Mouse (Mus musculus): ENCODE measurements around the gene Tagap1. TPM values are rescaled to one million over a fixed set of nuclear protein-coding genes. Genes with fewer than 3 reads are reported as not detected.
"Not testable (repeated sequence)": the region's sequence is repeated elsewhere in the genome, so short reads cannot be mapped to it uniquely, and the experiment has no call there.

The Tagap1 gene
- total RNA-seq, 2 experiments from 2014 or later, result 7.7 to 8.1 TPM

DNA sequence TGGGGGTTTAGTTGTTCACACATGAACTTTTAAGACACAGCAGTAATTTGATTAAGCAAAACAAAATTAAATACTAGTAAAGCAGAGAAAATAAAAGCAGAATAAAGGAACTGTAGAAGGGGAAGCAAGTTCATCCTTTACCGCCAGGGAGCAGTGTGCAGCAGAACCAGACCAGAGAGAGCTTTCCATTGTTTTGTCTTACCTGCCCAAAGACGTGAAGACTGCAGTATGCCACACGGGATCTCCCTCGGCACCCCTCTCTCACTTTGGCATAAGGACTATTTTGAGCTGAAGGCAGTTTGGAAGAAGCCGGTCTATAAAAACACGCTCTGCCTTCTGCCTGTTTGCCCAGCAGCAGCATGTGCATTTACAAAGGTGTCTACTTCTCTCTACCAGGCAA is 4.4 kb upstream of the Tagap1 start:
- intact Hi-C loops (cut with DNase I); DNase-seq: not testable (repeated sequence)

DNA sequence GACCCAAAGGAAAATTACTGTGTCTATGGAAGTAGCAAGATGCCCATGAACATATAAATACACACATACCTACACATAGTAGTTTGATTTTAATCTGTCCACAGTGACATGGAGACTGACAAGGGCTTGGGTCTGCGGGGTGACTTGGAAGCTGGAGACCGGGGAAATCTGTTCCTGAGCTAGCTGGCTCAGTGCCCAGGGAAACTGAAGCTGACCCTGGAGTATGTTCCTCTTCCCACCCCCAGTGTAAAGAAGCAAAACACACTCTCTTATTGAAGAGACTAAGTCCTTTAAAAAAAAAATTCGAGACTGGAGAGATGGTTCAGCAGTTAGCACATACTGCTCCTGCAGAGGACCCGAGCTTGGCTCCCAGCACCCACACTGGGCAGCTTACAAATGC is 2.0 kb upstream of the Tagap1 start:
- intact Hi-C loops (cut with DNase I); DNase-seq: not testable (repeated sequence)

DNA sequence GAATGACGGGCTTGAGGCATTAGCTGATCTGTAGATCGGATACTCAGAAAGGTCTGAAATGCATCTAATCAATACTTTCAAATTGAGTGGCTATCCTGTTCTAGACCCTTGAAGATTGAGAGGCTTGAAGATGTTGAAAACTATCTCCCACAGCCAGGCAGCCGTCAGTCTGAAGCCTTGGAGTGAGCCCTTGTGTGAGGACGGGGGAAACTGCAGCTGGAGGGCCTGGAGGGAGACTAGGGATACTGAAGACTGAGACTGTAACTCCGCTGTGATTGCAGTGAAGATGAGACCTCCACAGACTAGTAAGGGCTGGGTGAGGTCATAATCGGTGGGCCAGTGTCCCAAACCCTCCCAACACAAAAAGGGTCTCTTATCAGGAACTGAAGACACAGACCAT is 1.4 kb upstream of the Tagap1 start:
- DNase-seq; intact Hi-C loops (cut with DNase I): not testable (repeated sequence)

DNA sequence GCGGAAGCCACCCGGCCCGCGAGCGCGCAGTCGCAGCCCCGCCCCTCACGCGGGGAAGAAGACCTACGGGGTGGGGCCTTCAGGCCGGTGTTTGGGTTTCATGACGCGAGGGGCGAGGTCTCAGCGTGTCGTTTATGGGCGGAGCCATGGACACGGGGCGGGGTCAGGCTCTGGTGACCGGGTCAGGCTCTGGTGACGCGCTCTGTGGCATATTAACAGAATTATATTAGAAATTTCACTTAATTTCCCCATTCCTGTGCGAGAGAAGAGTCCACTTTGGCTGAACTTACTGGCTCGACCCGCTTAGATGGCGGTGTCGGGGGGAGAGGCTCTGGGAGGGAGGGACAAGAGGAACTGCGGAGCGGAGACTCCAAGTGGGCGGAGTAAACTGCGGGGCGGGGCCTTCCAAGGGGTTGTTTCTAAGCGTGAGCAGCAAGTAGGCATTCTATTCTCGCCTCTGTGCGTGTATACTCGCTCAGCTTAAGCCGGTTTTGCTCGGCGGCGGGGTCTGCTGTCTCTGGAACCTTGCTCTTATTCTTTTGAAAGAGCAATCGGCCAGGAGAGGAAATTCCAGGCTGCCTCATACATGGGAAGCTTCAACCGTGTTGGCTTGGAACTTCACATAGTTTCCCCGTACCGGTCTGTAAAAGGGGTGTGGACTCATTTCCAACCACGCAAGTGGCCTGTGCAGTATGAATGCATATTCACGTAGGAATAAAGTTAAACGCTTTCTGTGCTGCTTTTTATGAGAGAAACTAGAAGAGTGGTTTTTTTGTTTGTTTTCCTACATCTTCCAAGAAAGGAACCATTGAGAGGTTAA is 435 bp upstream of the Tagap1 start:
- DNase-seq, result peak in 1 of 2 experiments; percentile 23
- intact Hi-C loops (cut with DNase I), result not testable (repeated sequence)

DNA sequence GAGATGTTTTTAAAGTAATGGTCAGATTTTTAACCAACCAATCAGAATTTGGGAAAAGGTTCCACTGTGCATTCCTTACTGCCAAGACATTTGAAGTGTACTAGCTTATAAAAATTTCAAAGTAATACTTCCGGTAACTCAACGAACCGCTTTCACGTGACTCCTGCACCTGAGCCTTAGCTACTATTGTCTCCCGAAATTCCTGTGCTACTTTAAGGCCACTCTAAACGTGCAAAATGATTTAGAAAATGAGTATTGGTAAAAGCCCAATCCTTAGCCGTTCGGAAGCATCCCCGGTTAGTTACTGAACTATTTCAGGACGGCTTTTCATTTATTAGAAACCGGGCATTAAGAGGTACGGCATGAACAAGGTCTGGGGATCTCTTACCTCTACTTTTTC is 607 bp downstream of the Tagap1 start:
- intact Hi-C loops (cut with DNase I); DNase-seq: not testable (repeated sequence)

DNA sequence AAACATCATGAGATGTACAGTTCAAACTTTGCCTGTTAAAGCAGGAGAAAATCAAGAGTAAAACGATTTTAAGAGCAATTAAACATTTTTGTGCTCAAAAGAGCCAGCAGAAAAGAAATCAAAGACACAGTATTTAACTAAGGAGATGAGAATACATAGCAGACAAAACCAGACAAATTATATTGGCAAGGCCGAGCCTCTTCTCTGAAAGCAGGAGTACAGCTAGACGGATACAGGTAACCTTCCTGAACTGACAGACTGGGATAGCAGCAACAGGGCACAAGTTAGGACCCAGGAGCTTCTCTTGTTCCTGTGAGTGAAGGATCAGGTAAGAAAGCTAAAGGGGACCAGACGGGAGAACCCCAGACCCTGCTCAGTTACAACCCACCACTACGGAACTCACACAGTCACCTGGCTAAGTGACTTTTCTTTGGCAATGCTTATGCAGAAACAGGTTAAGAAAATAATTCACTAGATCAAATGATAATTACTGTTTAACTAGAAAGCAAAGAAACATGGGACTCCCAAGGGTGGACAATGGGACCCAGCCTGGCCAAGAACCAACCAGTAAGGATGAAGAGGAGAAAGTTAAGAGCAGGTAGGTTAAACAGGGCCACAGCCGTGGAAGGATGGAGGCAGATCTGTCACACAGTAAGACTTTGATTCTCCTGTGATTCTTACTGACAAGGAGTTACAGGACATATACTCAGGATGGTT is 1.3 kb downstream of the Tagap1 start:
- intact Hi-C loops (cut with DNase I); DNase-seq: not testable (repeated sequence)

DNA sequence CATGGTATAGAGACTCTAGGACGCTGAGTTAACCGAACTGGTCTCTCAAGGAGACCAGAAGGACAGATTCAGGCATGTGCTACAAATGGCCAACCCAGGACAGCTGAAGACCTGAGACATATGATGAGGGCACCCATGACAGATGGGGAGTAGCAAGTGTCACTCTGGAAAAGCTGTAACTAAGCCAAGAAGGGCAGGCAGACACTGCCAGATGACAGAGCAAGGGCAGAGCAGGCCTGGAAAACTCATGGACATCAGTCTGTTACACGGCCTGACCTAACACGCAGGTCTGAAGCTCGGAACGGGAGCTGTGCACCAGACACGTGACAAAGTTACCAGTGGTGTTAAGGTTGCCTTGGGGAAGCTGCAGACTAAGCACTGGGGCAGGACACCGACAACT is 2.1 kb downstream of the Tagap1 start:
- DNase-seq; intact Hi-C loops (cut with DNase I): not testable (repeated sequence)

DNA sequence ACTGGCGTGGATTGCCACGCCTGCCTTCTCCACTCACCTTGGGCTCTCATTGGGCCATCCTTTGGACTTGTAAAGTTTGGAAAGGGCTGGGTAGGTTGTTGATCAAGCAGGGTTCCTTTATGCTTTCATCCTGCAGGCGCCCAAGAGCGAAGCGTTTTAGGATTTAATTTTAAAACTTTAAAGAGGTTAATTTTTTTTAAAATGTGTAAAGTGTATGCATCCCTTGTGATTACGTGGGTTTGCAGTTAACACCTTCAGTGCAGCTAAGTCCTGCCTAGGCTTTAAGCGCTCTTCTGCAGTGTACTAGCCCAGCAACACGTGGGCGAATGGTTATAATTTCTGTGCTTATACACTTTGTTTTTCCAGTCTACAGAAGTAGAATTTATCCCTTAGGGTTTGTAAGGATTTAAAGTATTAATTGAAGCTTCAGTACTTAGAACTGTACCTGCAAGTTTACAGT is 12.2 kb downstream of the Tagap1 start:
- DNase-seq; intact Hi-C loops (cut with DNase I): not testable (repeated sequence)

DNA sequence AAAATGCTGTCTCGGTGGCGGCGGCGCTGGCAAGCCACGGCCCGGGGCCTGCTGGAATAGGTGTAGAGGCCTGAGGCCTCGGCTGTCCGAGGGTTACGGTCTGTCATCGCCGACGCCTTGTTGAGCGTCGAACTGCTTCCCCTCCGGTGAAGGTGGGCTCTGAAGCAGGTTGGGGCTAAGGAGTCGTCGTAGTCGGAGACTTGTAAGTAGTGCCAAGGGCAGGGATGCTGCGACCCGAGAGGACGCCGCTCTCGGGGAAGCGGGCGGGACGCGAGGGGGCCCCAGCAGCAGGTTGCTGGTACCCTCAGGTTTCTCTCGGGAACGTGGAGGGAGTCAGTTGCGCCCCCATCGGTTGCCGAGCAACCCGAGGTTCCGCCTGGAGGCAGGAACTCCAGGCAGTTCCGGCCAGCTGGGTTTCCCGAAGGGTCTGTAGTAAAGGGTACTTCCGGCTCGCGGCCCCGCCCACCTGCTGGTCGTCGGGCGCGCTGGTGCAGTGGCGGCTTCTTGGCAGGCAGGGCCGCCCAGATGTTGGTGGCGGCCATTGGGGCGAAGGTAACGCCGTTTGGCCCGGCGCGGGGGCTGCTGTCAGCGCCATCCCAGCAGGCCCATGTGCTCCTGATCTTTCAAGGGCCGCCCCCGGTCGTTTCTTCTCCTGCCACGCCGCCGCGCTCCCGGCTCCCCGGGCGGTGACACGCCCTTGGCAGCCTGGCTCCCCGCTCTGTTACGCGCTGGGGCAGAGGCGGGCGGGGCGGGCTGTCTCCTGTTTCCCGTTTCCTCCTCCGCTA is 12.8 kb downstream of the Tagap1 start, which contains the start of gene Rsph3b:
Rsph3b (minus strand) TSS at position 699 of the 785 bp plus-strand sequence.
- intact Hi-C loops (cut with DNase I), result not testable (repeated sequence)
- DNase-seq, result peak; percentile 78 to 83

DNA sequence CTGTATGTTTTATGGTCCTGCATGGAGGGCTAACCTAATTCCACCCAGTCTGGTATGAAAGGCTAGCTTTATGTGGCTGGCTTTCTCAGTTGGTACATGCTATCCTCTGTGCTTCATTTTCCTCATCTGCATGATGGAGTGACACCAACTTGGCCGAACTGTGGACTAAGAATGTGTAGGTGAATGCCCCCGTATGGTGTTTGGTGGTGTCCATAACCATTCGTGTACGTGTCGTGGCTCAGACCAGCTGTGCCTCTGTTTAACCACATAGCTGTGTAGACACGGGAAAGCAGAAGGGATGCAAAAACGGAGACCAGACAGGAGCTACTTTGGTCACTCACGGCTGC is 13.3 kb downstream of the Tagap1 start:
- DNase-seq; intact Hi-C loops (cut with DNase I): not testable (repeated sequence)

DNA sequence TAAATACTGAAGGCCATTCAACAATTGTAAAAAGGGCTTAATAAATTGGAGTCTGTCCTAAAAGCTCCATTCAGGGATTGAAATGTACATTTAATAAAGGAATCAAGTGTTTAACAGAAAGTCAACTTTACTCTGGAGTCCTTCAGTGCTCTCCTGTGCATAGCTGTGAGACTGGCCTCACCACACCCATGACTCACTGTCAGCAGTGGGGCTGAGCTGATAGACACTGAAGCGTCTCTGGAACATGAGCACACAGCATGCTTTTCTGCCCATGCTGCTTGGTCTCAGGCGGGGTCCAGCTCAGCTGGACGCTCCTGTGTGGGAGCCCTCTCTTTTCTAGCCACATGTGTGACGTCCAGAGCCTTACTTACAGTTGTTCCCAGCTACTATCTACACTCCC is 18.4 kb downstream of the Tagap1 start:
- intact Hi-C loops (cut with DNase I); DNase-seq: not testable (repeated sequence)

DNA sequence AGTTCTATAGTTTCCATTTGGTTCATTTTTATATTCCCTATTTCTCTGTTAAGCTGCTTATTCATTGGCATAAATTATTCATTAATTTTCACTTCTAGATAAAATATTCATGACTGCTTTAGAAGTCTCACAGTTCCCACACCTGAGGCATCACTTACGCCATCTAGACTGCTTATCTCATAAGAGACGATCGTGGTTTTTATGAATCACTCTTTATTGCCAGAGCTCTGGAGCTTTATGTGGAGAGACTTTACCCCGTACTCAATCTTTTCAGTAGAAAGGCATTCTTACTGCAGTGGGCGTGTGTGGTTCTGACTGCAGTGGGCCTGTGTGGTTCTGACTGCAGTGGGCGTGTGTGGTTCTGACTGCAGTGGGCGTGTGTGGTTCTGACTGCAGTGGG is 29.3 kb downstream of the Tagap1 start:
- DNase-seq; intact Hi-C loops (cut with DNase I): not testable (repeated sequence)

DNA sequence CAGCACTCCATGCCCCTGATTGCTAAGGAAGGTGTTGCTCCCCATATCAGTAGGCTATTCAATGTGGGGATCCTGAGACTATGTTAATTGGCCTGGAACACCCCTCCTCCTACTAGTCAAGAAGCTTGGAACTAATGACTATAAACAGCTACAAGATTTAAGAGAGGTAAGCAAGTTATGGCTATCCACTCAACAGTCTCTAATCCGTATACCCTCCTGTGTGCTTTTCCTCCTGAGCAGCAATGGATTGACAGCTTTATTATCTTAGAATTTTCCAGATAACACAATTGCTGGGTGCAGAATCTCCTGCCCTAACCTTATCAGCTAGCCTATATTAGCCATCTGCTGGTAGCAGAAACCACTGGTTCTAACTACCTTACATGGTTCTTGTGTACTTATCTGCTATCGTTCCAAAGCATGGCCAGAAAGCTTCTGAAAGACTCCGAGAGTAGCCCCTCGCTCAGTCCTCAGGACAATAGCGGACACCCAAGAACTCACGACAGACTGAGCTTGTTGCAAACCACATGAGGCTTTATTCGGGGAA is 40.5 kb downstream of the Tagap1 start:
- DNase-seq; intact Hi-C loops (cut with DNase I): not testable (repeated sequence)

DNA sequence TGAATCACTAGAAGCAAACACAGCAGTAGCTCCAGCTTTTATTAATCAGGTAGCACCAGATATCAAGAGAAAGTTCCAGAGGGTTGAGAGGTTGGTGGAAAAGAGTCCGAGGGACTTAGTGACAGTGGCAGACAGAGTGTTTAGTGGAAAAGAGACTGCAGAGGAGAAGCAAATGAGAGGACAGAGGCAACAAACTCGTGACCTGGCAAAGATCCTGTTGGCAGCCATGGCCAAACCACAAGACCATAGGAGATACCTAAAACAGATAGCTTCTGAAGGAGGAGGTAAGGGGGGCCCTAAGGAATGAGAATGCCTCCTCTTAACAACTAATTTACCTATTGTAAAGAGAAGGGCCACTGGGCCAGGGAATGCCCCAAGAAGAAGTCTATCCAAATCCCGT is 41.6 kb downstream of the Tagap1 start:
- intact Hi-C loops (cut with DNase I); DNase-seq: not testable (repeated sequence)

DNA sequence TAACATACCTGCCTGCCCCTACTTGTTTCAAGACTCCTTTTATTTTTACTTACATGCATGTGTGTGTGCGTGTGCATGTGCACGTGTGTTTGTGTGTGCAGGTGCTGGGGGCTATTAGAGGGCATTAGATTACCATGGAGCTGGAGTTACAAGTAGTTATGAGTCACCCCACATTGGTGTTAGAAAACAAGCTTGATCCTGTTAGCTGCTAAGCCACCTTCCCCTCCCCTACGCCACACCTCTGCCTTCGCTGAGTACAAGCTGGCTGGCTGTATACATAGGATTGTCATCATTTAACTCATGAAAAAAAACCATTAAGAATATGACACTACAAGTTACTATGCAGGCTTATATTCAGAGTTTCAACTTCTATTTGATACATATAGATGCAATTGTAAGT is 45.7 kb downstream of the Tagap1 start:
- DNase-seq; intact Hi-C loops (cut with DNase I): not testable (repeated sequence)

DNA sequence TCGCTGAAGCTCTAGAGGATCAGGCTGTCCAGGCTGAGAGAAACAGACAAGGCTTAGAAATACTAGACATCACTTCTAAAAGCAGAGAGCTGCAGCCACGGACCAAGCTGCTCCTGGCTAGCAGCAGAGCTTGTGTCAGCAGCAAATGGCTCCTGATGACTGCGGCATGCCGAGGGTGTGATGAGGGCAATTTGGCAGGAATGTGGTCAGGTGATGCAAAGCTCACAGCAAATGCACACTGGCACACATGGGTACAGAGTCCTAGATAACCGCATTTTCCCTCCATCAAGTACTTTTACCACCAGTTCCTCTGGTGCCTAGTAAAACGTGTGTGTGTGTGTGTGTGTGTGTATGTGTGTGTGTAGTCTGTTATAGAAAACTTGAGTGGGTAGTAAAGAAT is 46.9 kb downstream of the Tagap1 start:
- intact Hi-C loops (cut with DNase I), result not testable (repeated sequence)

More for the DNA sequence above, 46.9 kb downstream of the Tagap1 start:
- not testable (repeated sequence) for DNase-seq

All from heart, postnatal 14 days (tissue).